Mouse (Mus musculus): ENCODE results near the gene Hip1.

DNA sequence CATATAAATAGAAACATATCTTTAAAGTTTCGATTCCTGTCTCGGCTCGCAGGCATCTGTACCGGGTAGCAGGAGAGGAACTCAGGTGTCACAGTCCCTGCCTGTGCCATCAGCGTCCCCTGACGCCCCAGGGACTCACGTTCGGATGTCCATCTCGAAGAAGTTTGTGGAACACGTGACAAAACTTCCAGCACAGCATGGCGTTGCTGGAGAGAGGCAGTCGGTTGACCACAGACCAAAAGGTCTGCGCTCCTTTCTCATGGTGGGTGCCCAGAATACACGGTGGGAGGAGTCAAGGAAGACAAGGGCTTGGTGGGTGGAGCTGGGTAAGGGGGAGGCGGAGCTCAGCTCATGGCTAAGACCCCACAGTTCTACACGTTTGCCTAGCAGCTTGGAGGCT is 87.0 kb downstream of the Hip1 start:
- TF ChIP-seq CHD2 (IDR thresholded peaks at IDR 0.05; ENCODE audit: low read depth, low read length) (no peak), ZC3H11A (IDR thresholded peaks at IDR 0.05; ENCODE audit: borderline replicate concordance, low read depth, low read length) (no peak), ZNF384 (IDR thresholded peaks at IDR 0.05; ENCODE audit: low read depth, low read length) (no peak)
